Mouse (Mus musculus): ENCODE measurements around the gene Lgr5. TPM values are rescaled to one million over a fixed set of nuclear protein-coding genes. Genes with fewer than 3 reads are reported as not detected.

Lgr5 gene
- total RNA-seq, 2 experiments from 2014 or later = 0.84 to 1.4 TPM

GRCm38 (mm10) chr10:115467985-115468384 is 119.6 kb downstream of the Lgr5 start:
- ATAC-seq (replicated peaks; ENCODE audit: low FRiP score, poor library complexity, severe bottlenecking) = no peak

- ATAC-seq (replicated peaks; ENCODE audit: low FRiP score, poor library complexity, severe bottlenecking) = no peak
Observed at GRCm38 (mm10) chr10:115465778-115466177, 121.8 kb downstream of the Lgr5 start.

- ATAC-seq (replicated peaks; ENCODE audit: low FRiP score, poor library complexity, severe bottlenecking) = no peak
Observed at GRCm38 (mm10) chr10:115465072-115465471, 122.5 kb downstream of the Lgr5 start.

- no peak for ATAC-seq (replicated peaks; ENCODE audit: low FRiP score, poor library complexity, severe bottlenecking)
Observed at GRCm38 (mm10) chr10:115462646-115463045, 124.9 kb downstream of the Lgr5 start.

GRCm38 (mm10) chr10:115457368-115458021 is 130.1 kb downstream of the Lgr5 start:
- no peak for ATAC-seq (replicated peaks; ENCODE audit: low FRiP score, poor library complexity, severe bottlenecking)

GRCm38 (mm10) chr10:115448614-115449013 is 139.0 kb downstream of the Lgr5 start:
- no peak for ATAC-seq (replicated peaks; ENCODE audit: low FRiP score, poor library complexity, severe bottlenecking)

GRCm38 (mm10) chr10:115437286-115437685 is 150.3 kb downstream of the Lgr5 start:
- ATAC-seq (replicated peaks; ENCODE audit: low FRiP score, poor library complexity, severe bottlenecking) = no peak

- ATAC-seq (replicated peaks; ENCODE audit: low FRiP score, poor library complexity, severe bottlenecking) = no peak
Observed at GRCm38 (mm10) chr10:115425351-115425750, 162.2 kb downstream of the Lgr5 start.

- ATAC-seq (replicated peaks; ENCODE audit: low FRiP score, poor library complexity, severe bottlenecking) = no peak
Observed at GRCm38 (mm10) chr10:115421976-115422375, 165.6 kb downstream of the Lgr5 start.

GRCm38 (mm10) chr10:115414056-115414455 is 173.5 kb downstream of the Lgr5 start:
- no peak for ATAC-seq (replicated peaks; ENCODE audit: low FRiP score, poor library complexity, severe bottlenecking)

GRCm38 (mm10) chr10:115413496-115413895 is 174.1 kb downstream of the Lgr5 start:
- no peak for ATAC-seq (replicated peaks; ENCODE audit: low FRiP score, poor library complexity, severe bottlenecking)

GRCm38 (mm10) chr10:115406393-115406792 is 181.2 kb downstream of the Lgr5 start:
- 0 out of 2 replicates have a peak, but pooled peaks have one; percentile 54 for ATAC-seq (replicated peaks; ENCODE audit: low FRiP score, poor library complexity, severe bottlenecking)

Other genes with a start within 250 kb of the Lgr5 start
- 12.6 and 18.0 TPM in 2 replicates for gene Tmem19, start 225.3 kb downstream of the Lgr5 start, total RNA-seq (2015; ENCODE audit: low replicate concordance)
- 6.8 and 27.8 TPM in 2 replicates for gene Tmem19, start 225.3 kb downstream of the Lgr5 start, total RNA-seq (2017; ENCODE audit: low replicate concordance)
- 8.0 and 12.3 TPM in 2 replicates for gene Thap2, start 203.3 kb downstream of the Lgr5 start, total RNA-seq (2015; ENCODE audit: low replicate concordance)
- 5.9 and 11.4 TPM in 2 replicates for gene Thap2, start 203.3 kb downstream of the Lgr5 start, total RNA-seq (2017; ENCODE audit: low replicate concordance)
- 115 and 122 TPM in 2 replicates for gene Zfc3h1, start 202.8 kb downstream of the Lgr5 start, total RNA-seq (2015; ENCODE audit: low replicate concordance)
- 69.8 and 72.4 TPM in 2 replicates for gene Zfc3h1, start 202.8 kb downstream of the Lgr5 start, total RNA-seq (2017; ENCODE audit: low replicate concordance)
- gene A930009A15Rik, start 17.8 kb downstream of the Lgr5 start, total RNA-seq (2015; ENCODE audit: low replicate concordance) = not detected in 2 replicates
- gene A930009A15Rik, start 17.8 kb downstream of the Lgr5 start, total RNA-seq (2017; ENCODE audit: low replicate concordance) = not detected in 2 replicates
- 170 and 197 TPM in 2 replicates for gene Tspan8, start 229.1 kb upstream of the Lgr5 start, total RNA-seq (2015; ENCODE audit: low replicate concordance)
- gene Tspan8, start 229.1 kb upstream of the Lgr5 start, total RNA-seq (2017; ENCODE audit: low replicate concordance) = 236 and 244 TPM in 2 replicates